Mouse (Mus musculus) left cerebral cortex, adult 2 months (tissue): Measurements from ENCODE around the gene Pnmal2. TPM values are rescaled to one million over a fixed set of nuclear protein-coding genes. Genes with fewer than 3 reads are reported as not detected.

Experiments
- DNase-seq, 2 experiments: peaks; one replicate each; pipeline ENCODE4 v3.0.0; 2021 to 2022; ENCODE audit warnings: low spot score in 2 of 2, mixed read lengths in 1 of 2; ENCODE audit errors: extremely low spot score in 1 of 2
- H3K27ac ChIP-seq: fragments of 200-600 bp; 2 replicates; pipeline ENCODE4 v1.8.1; 2022
- H3K4me3 ChIP-seq: fragments of 200-600 bp; 2 replicates; pipeline ENCODE4 v1.8.1; 2022
- CTCF ChIP-seq: fragments of 200-600 bp; IDR thresholded peaks from 2 replicates; pipeline ENCODE4 v1.8.1; 2022; ENCODE audit warnings: antibody characterized with exemption, mild to moderate bottlenecking, moderate library complexity
- intact Hi-C: fragments of 180-260 bp; cut with DNase I; formaldehyde crosslinking; loops from one replicate; pipeline ENCODE4 v1.15.1; 2025
- long read RNA-seq, 2 experiments: library from polyadenylated mRNA; stranded (forward); transcript quantifications; one replicate each; pipeline ENCODE4 v2.0.0; 2021; ENCODE audit warnings: borderline mapping rate in 2 of 2
- total RNA-seq, 2 experiments: library from RNA; stranded (reverse); gene quantifications; 2 replicates each; pipeline ENCODE4 v1.2.3; 2021

The Pnmal2 gene
- total RNA-seq, result 100 to 1,000 TPM; 304 to 311 TPM
- long read RNA-seq, experiment 1, full-length matches to known transcripts, result 500 of 504 reads
- long read RNA-seq, experiment 1, partial matches to known transcripts, result 0 of 504 reads
- long read RNA-seq, experiment 1, other reads (novel, unspliced or antisense), result 4 of 504 reads
- long read RNA-seq, experiment 2, full-length matches to known transcripts, result 389 of 390 reads
- long read RNA-seq, experiment 2, partial matches to known transcripts, result 0 of 390 reads
- long read RNA-seq, experiment 2, other reads (novel, unspliced or antisense), result 1 of 390 reads

DNA sequence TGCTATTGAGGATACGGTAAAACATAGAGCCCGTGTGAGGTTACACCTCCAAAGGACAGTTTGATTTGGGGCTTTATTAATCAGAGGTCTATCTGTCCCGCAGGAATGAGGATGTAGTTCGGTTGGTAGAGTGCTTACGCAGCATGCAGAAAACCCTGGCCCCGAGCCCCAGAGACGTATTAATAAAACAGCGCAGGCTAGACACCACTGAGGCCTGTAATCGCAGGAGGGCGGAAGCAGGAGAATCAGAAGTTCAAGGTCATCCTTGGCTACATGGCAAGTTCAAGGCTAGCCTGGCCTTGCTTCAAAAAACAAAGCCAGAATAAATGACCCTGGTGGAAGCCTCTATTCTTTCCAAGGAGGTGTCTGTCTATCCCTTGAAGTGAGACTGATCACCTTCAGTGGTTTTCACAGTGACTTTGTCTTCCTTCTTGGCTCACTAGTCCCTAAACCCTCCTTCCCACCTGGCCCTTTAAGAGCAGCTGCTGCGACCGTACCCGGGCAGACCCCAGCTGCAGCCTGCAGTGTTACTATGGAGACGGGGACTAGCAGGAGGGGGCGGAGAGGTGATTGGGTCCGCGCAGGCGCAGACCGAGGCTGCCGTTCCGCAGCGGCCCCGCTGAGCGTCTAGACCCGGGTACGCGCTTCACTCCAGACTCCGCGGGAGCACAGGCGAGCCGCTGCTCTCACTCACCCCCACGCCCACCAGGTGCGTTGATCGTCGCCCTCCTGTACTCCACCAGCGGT lies at the start of gene Pnmal2:
Pnmal2 (plus strand) TSS at position 622 of the 747 bp plus-strand sequence.
- peak within 1 kb of the TSS; percentile 99 for H3K27ac ChIP-seq
- intact Hi-C loops, result no loop called here

DNA sequence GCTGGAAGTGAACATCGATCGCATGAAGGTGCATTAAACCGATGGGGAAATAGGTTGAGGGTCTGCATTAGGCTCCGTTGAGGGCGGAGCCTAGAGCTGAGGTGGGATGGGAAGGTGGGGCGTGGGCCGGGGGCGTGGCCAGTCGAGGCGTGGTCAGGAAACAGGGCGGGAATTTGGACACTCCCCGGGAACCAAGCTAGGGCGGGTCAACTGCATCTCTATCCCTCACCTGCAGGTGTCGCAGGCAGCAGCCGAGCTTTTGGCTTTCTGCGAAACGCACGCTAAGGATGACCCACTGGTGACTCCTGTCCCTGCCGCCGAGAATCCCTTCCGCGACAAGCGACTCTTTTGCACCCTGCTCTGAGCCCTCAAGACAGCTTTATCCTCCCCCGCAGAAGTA lies 49.5 kb upstream of the Pnmal2 start:
- Histone ChIP-seq H3K4me3 (peak overlapping the region; percentile 21; the same call in 1 of the 2 replicates), H3K27ac (no peak overlapping the region)
- intact Hi-C loops, result loop anchor here (1.0 kb wide), 1 partner anchor 18 kb away; no protein-coding TSS in a partner anchor
- peak; percentile 88 for TF ChIP-seq CTCF
- DNase-seq, result peak; percentile 72 to 83

More for the DNA sequence above, at the start of gene Pnmal2:
- TF ChIP-seq CTCF, result no peak
- peak within 1 kb of the TSS; percentile 83 for H3K4me3 ChIP-seq
- DNase-seq, result peak; percentile 90 to 92

DNA sequence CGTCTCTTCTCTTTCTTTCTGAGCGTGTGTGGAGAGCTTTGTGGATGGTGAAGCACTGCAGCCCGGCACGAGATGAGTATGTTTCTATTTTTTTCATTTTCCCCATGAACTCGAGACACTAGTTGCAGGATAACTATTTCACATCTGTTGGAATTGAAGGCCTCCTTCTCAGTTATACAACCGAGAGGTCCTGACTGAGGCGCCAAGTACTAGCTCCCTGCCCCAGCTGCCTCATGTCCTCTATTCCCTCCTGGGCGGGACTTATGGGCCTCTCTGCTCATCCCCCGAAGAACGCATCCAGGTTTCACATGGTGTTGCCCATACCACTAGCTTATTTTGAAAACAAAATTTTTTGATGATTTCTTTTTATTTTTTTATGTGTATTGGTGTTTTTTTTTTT lies 49.0 kb upstream of the Pnmal2 start:
- intact Hi-C loops, result loop anchor here (1.0 kb wide), 1 partner anchor 18 kb away; no protein-coding TSS in a partner anchor

DNA sequence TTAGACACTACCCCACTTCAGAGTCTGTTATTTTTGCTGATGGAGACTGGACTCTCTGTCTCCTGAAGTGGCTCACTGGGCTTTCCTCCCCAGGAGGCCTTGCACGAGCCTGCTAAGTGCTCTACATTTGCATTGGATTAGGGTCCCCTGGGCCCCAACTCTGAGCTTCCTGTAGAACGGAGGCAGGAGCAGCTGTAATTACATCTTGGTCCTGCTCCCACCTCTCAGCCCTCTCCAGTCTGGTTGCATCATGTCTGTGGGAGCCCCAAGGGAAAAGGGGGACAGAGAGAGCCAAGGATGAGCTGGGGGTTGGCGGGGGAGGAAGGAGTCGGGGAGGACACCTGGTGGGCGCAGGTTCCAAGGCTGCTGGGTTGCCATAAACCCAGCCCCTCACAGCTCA lies 44.0 kb upstream of the Pnmal2 start:
- no peak for TF ChIP-seq CTCF
- H3K27ac ChIP-seq, result no peak overlapping the region
- H3K4me3 ChIP-seq, result no peak overlapping the region
- no peak for DNase-seq
- intact Hi-C loops, result loop anchor here (5.0 kb wide), 1 partner anchor 38 kb away; no protein-coding TSS in a partner anchor

More for the DNA sequence above, 49.0 kb upstream of the Pnmal2 start:
- no peak for DNase-seq
- no peak overlapping the region for H3K27ac ChIP-seq
- no peak for TF ChIP-seq CTCF
- H3K4me3 ChIP-seq, result no peak overlapping the region

DNA sequence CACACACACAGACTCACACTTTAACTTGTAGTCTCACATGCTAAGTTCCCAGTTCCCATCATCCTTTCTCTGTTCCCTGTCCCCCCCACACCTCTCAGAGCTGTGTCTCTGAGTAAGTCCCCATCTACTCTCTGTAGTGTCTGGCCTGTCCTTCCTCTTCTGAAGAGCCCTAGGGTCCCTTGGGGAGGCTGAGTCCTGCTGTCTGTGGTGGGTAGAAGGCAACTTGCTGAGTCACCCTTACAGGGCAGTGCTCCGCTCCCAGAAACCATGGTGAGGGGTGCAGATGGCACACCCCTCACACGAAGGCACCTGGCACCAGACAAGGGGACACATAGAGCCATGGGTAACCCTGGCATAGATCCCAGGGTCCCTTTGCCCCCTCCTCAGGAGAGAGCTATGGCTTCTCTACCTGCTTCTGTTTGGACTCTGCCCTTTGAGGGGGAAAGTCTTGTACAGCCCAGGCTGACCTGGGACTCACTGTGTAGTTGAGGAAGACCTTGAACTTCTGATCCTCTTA lies 41.0 kb upstream of the Pnmal2 start:
- no peak overlapping the region for H3K4me3 ChIP-seq
- no peak for TF ChIP-seq CTCF
- no peak for DNase-seq
- H3K27ac ChIP-seq, result no peak overlapping the region
- intact Hi-C loops, result loop anchor here (5.0 kb wide), 1 partner anchor 41 kb away; no protein-coding TSS in a partner anchor

DNA sequence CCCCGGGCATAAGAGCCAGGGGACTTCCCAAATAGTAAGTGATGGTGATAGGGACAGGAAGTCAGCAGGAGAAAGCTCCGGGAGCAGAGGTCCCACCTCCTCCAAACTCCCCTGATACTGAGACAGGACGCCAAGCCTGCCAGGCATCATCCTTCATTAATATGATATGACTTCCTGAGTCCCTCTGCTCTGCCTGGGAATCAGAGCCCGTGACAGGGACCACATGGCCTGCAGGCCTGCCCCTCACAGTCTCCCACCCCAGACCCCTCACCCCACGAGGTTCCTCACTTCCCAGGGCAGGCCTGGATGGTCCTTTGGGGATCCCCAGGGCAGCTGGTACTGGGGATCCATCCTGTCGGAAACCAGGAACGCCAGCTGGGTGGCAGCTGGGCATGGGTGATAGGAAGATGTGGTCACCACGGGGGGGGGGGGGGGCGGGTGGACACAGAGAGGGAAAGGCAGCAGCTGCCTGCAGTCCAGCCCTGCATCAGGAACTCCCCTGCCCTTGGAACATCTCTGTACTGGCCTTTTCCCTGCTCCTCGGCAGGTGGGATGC lies 40.3 kb upstream of the Pnmal2 start:
- DNase-seq, result no peak
- no peak for TF ChIP-seq CTCF
- Histone ChIP-seq H3K4me3 (no peak overlapping the region), H3K27ac (no peak overlapping the region)
- intact Hi-C loops, result loop anchor here (5.0 kb wide), 1 partner anchor 42 kb away; no protein-coding TSS in a partner anchor

DNA sequence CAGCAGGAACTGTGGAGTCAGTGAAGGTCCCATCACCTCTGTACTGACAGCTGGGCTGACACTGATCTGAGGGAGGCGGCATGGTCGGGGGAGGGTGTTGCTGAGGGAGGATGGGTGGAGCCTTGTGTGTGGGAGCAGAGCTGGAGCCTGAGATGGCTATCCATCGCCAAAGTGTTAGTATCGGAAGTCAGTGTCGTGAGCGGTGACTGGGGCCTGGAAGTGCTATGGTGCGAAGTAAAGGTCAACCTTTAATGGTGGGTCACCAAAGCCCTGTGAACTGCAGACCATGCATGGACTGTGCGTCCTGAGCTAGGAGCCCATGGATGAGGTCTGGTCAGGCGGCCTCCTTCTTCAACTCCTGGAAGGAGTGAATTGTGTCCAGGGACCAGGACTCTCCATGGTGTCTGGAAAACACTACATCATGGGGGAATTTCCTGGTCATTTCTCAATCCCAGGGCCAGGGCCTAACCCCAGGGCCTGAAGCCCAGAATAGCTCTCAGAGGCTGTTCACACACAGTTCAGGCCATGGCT lies 38.9 kb upstream of the Pnmal2 start:
- intact Hi-C loops, result no loop called here
- no peak for DNase-seq
- H3K27ac ChIP-seq, result no peak overlapping the region

DNA sequence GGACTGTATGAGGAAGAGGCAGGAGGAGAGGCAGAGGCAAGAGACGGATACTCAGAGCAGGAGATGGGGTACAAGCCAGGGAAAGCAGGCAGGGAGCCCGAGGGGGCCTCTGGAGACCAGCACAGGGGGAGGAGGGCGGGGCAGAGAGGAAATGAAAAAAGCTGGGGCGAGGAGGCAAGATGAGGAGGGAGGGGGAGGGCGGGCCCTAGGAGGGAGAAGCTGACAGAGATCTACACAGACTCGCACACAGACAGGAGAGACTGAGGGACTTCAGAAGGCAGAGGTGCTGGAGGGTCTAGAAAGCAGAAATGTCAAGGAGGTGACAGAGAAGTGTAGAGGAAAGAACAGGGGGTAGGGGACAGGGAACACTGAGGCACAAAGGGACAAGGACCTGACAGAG lies 38.2 kb upstream of the Pnmal2 start, which contains the start of gene Ptgir:
Ptgir (plus strand) TSS at position 210 of the 400 bp plus-strand sequence.
- H3K4me3 ChIP-seq, result no peak within 1 kb of the TSS
- no peak for TF ChIP-seq CTCF
- no peak for DNase-seq
- H3K27ac ChIP-seq, result no peak within 1 kb of the TSS
- intact Hi-C loops, result no loop called here

More for the DNA sequence above, 38.9 kb upstream of the Pnmal2 start:
- H3K4me3 ChIP-seq, result no peak overlapping the region
- TF ChIP-seq CTCF, result no peak

DNA sequence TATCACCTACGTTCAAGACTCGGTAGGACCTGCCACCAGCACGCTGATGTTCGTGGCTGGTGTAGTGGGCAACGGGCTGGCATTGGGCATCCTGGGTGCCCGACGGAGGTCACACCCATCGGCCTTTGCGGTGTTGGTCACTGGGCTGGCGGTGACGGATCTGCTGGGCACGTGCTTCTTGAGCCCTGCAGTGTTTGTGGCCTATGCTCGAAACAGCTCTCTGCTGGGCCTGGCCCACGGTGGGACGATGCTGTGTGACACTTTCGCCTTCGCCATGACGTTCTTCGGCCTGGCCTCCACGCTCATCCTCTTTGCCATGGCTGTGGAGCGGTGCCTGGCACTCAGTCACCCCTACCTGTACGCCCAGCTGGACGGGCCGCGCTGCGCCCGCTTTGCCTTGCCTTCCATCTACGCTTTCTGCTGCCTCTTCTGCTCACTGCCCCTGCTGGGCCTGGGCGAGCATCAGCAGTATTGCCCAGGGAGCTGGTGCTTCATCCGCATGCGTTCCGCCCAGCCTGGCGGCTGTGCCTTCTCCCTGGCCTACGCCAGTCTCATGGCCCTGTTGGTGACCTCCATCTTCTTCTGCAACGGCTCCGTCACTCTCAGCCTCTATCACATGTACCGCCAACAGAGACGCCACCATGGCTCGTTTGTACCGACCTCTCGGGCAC lies 37.5 kb upstream of the Pnmal2 start:
- no peak overlapping the region for H3K4me3 ChIP-seq
- no peak overlapping the region for H3K27ac ChIP-seq
- intact Hi-C loops, result no loop called here
- TF ChIP-seq CTCF, result no peak
- no peak for DNase-seq

DNA sequence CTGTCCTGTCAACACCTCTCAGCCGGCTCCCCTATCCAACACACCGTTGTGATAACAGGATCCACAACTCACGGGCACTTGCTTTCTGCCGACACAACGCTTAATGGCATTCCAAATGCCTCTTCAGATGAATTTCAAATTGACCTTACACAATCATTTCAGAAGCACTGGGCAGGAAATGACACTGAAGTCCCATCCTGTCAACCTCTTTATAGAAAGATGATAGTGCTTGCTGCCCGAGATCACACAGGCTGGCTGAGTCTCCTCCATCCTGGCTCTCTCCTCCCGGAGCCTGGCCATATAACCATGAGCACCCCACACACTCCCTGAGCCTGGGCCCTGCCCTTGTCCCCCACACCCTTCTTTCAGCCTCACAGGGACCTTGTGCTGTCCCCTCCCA lies 36.6 kb upstream of the Pnmal2 start:
- DNase-seq, result no peak
- TF ChIP-seq CTCF, result no peak
- intact Hi-C loops, result no loop called here
- no peak overlapping the region for H3K4me3 ChIP-seq
- H3K27ac ChIP-seq, result no peak overlapping the region

DNA sequence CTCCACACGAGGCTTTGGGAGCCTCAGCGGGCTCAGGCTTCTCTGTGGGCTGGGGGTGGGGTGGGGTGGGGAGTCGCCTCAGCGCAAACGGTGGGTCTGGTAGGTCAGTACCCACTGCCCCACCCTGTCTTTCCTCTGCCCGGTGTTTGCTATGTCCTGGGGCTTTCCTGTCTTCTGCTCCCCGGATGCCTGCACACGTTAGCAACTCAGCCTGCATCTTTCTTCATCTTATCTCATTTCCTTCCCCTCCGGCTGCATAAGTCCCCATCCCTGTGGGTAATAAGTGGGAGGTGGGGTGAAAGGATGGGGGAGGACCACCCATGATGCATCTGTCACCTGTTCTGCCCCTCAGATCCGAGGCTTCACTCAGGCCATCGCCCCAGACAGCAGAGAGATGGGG lies 36.1 kb upstream of the Pnmal2 start:
- intact Hi-C loops, result no loop called here
- Histone ChIP-seq H3K27ac (no peak overlapping the region), H3K4me3 (no peak overlapping the region)
- no peak for DNase-seq
- no peak for TF ChIP-seq CTCF
